Mouse (Mus musculus): ENCODE data around the gene Zfp865.

DNA sequence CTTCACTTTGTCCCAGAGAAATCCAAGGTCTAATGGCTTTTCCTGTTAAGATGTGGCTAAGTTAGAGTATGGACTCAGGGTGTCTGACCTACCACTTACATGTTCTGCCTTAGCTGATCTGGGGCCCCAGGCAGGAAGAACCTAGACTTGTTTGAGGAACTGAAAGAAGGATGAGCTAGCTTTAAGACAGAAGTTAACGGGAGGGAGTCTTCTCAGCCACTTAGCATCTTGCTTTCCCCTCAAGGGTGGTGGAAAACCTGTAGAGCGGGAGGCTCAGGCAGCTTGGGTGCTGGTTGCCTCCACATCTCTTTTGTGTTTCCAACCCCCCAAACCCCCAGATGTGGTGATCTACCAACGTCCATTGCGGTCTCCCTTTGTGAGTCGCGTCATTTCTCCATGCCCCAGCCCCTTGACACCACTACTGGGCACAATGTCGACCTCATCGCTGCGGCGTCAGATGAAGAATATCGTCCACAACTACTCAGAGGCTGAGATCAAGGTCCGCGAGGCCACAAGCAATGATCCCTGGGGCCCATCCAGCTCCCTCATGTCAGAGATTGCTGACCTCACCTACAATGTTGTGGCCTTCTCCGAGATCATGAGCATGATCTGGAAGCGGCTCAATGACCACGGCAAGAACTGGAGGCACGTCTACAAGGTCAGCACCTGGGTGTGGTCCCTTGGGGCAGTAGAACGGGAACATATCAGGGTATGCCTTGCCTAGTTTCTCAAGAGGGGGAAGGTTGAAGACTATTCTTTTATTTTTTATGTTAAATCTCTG is 63.3 kb downstream of the Zfp865 start:
- TF ChIP-seq SMC3 (IDR thresholded peaks at IDR 0.05; ENCODE audit: low read depth, low read length) (no peak), USF1 (IDR thresholded peaks at IDR 0.05; ENCODE audit: low read depth, low read length) (no peak)
